Mouse (Mus musculus) retina, postnatal 7 days (tissue): Measurements from ENCODE around the gene Tiam1.
"Not testable (repeated sequence)": the region's sequence is repeated elsewhere in the genome, so short reads cannot be mapped to it uniquely, and the experiment has no call there.

ENCODE experiments used
- DNase-seq: peaks from one replicate; pipeline ENCODE4 v3.0.0-alpha.2; 2012; ENCODE audit warnings: low read depth, low spot score

The Tiam1 gene

GRCm38 (mm10) chr16:90112577-90113155 is 30.9 kb downstream of the Tiam1 start:
- no peak for DNase-seq

GRCm38 (mm10) chr16:90109500-90109899 is 34.1 kb downstream of the Tiam1 start:
- no peak for DNase-seq

- no peak for DNase-seq
These were observed 38.7 kb downstream of the Tiam1 start for GRCm38 (mm10) chr16:90104714-90105459.

- DNase-seq, result no peak
These were observed 39.8 kb downstream of the Tiam1 start for GRCm38 (mm10) chr16:90103726-90104125.

GRCm38 (mm10) chr16:90102596-90102995 is 41.0 kb downstream of the Tiam1 start:
- no peak for DNase-seq

GRCm38 (mm10) chr16:90098191-90098605 is 45.4 kb downstream of the Tiam1 start:
- DNase-seq, result no peak

- no peak for DNase-seq
These were observed 45.8 kb downstream of the Tiam1 start for GRCm38 (mm10) chr16:90097769-90098168.

GRCm38 (mm10) chr16:90096011-90096410 is 47.6 kb downstream of the Tiam1 start:
- no peak for DNase-seq

GRCm38 (mm10) chr16:90093015-90093414 is 50.6 kb downstream of the Tiam1 start:
- no peak for DNase-seq

GRCm38 (mm10) chr16:90091906-90092305 is 51.7 kb downstream of the Tiam1 start:
- DNase-seq, result no peak

GRCm38 (mm10) chr16:90091112-90091720 is 52.4 kb downstream of the Tiam1 start:
- DNase-seq, result no peak

- no peak for DNase-seq
These were observed 53.2 kb downstream of the Tiam1 start for GRCm38 (mm10) chr16:90090368-90090767.

- no peak for DNase-seq
These were observed 56.3 kb downstream of the Tiam1 start for GRCm38 (mm10) chr16:90087256-90087655.

GRCm38 (mm10) chr16:90086111-90086510 is 57.5 kb downstream of the Tiam1 start:
- DNase-seq, result no peak

GRCm38 (mm10) chr16:90085580-90085979 is 58.0 kb downstream of the Tiam1 start:
- no peak for DNase-seq

- DNase-seq, result no peak
These were observed 62.4 kb downstream of the Tiam1 start for GRCm38 (mm10) chr16:90081125-90081524.

GRCm38 (mm10) chr16:90078806-90079381 is 64.7 kb downstream of the Tiam1 start:
- DNase-seq, result peak; percentile 39

GRCm38 (mm10) chr16:90073510-90073909 is 70.1 kb downstream of the Tiam1 start:
- DNase-seq, result no peak

GRCm38 (mm10) chr16:90072651-90073050 is 70.9 kb downstream of the Tiam1 start:
- no peak for DNase-seq

GRCm38 (mm10) chr16:90071125-90071524 is 72.4 kb downstream of the Tiam1 start:
- DNase-seq, result not testable (repeated sequence)

- no peak for DNase-seq
These were observed 73.5 kb downstream of the Tiam1 start for GRCm38 (mm10) chr16:90070104-90070503.

- no peak for DNase-seq
These were observed 74.4 kb downstream of the Tiam1 start for GRCm38 (mm10) chr16:90069197-90069596.
